Mouse (Mus musculus): ENCODE results near the gene Hnrnpab. TPM values are rescaled to one million over a fixed set of nuclear protein-coding genes. Genes with fewer than 3 reads are reported as not detected.

The Hnrnpab gene
- total and polyA plus RNA-seq, 3 experiments = 184 to 1,104 (median 894) TPM

- TF ChIP-seq TBP (IDR thresholded peaks at IDR 0.05; ENCODE audit: low read depth, low read length) (0 out of 2 replicates have a peak, but pooled peaks have one; percentile 24), USF1 (IDR thresholded peaks at IDR 0.05; ENCODE audit: low read depth, low read length) (peak; percentile 80), E2F4 (IDR thresholded peaks at IDR 0.05; ENCODE audit: borderline replicate concordance, low read depth, low read length) (no peak), ZNF384 (IDR thresholded peaks at IDR 0.05; ENCODE audit: low read depth, low read length) (peak; percentile 94)
- H3K9ac ChIP-seq (ENCODE audit: control insufficient read depth, low read depth, low read length, poor library complexity, severe bottlenecking) = no peak overlapping the region
- no peaks in the 10 kb centered on the region for H3K79me2 ChIP-seq (ENCODE audit: control insufficient read depth, insufficient read depth, low read length, poor library complexity)
- no peak overlapping the region for H3K4me3 ChIP-seq (ENCODE audit: control insufficient read depth in 1 of 2, insufficient read depth in 1 of 2, low read depth in 2 of 2, low read length in 2 of 2)
- H3K36me3 ChIP-seq (ENCODE audit: control insufficient read depth in 1 of 2, insufficient read depth in 2 of 2, low read length in 2 of 2) = no peaks in the 10 kb centered on the region
- peaks cover 1 to 5% of the 10 kb centered on the region in 2 experiments; a peak in 2 of 4 replicates for H3K27me3 ChIP-seq (ENCODE audit: control insufficient read depth in 1 of 2, insufficient read depth in 2 of 2, low read length in 2 of 2)
- H3K9me3 ChIP-seq (replicated peaks; ENCODE audit: insufficient read depth, low read length) = no peaks in the 10 kb centered on the region
- peaks cover 0 to 2% of the 10 kb centered on the region in 2 experiments; a peak in 1 of 4 replicates for H3K4me1 ChIP-seq (ENCODE audit: control insufficient read depth in 1 of 2, insufficient read depth in 2 of 2, low read length in 2 of 2)
- no peak overlapping the region for H3K27ac ChIP-seq (ENCODE audit: control insufficient read depth, low read depth, low read length)
- peak; percentile 56 for DNase-seq (ENCODE audit: low read depth, low spot score)
Measured at GRCm38 (mm10) chr11:51565062-51565461, 41.6 kb downstream of the Hnrnpab start.

GRCm38 (mm10) chr11:51563276-51563675 is 43.4 kb downstream of the Hnrnpab start:
- no peak overlapping the region for H3K9ac ChIP-seq (ENCODE audit: control insufficient read depth, low read depth, low read length, poor library complexity, severe bottlenecking)
- TF ChIP-seq RCOR1 (IDR thresholded peaks at IDR 0.05; ENCODE audit: low read depth, low read length) (no peak), BHLHE40 (IDR thresholded peaks at IDR 0.05; ENCODE audit: borderline replicate concordance, low read depth, low read length) (no peak), MAZ (IDR thresholded peaks at IDR 0.05; ENCODE audit: low read depth, low read length) (no peak), ZMIZ1 (IDR thresholded peaks at IDR 0.05; ENCODE audit: low read depth, low read length) (no peak), CHD1 (IDR thresholded peaks at IDR 0.05; ENCODE audit: low read depth, low read length) (no peak), POLR2AphosphoS2 (IDR thresholded peaks at IDR 0.05; ENCODE audit: low read length) (no peak)
- H3K27me3 ChIP-seq (ENCODE audit: control insufficient read depth in 1 of 2, insufficient read depth in 2 of 2, low read length in 2 of 2) = peaks cover 0 to 1% of the 10 kb centered on the region in 2 experiments; a peak in 2 of 4 replicates
- DNase-seq (ENCODE audit: low read depth, low spot score) = no peak
- no peaks in the 10 kb centered on the region for H3K9me3 ChIP-seq (replicated peaks; ENCODE audit: insufficient read depth, low read length)
- peaks cover 0 to 2% of the 10 kb centered on the region in 2 experiments; a peak in 1 of 4 replicates for H3K4me1 ChIP-seq (ENCODE audit: control insufficient read depth in 1 of 2, insufficient read depth in 2 of 2, low read length in 2 of 2)
- H3K27ac ChIP-seq (ENCODE audit: control insufficient read depth, low read depth, low read length) = no peak overlapping the region
- no peaks in the 10 kb centered on the region for H3K36me3 ChIP-seq (ENCODE audit: control insufficient read depth in 1 of 2, insufficient read depth in 2 of 2, low read length in 2 of 2)
- no peak overlapping the region for H3K4me3 ChIP-seq (ENCODE audit: control insufficient read depth in 1 of 2, insufficient read depth in 1 of 2, low read depth in 2 of 2, low read length in 2 of 2)
- H3K79me2 ChIP-seq (ENCODE audit: control insufficient read depth, insufficient read depth, low read length, poor library complexity) = no peaks in the 10 kb centered on the region

- H3K4me3 ChIP-seq (ENCODE audit: control insufficient read depth in 1 of 2, insufficient read depth in 1 of 2, low read depth in 2 of 2, low read length in 2 of 2) = no peak overlapping the region
- H3K9ac ChIP-seq (ENCODE audit: control insufficient read depth, low read depth, low read length, poor library complexity, severe bottlenecking) = no peak overlapping the region
- DNase-seq (ENCODE audit: low read depth, low spot score) = peak; percentile 39
- peaks cover 0 to 18% of the 10 kb centered on the region in 2 experiments for H3K4me1 ChIP-seq (ENCODE audit: control insufficient read depth in 1 of 2, insufficient read depth in 2 of 2, low read length in 2 of 2)
- H3K27ac ChIP-seq (ENCODE audit: control insufficient read depth, low read depth, low read length) = no peak overlapping the region
- H3K27me3 ChIP-seq (ENCODE audit: control insufficient read depth in 1 of 2, insufficient read depth in 2 of 2, low read length in 2 of 2) = no peaks in the 10 kb centered on the region
- H3K36me3 ChIP-seq (ENCODE audit: control insufficient read depth in 1 of 2, insufficient read depth in 2 of 2, low read length in 2 of 2) = peaks cover 0 to 8% of the 10 kb centered on the region in 2 experiments; a peak in 1 of 4 replicates
- no peaks in the 10 kb centered on the region for H3K79me2 ChIP-seq (ENCODE audit: control insufficient read depth, insufficient read depth, low read length, poor library complexity)
- no peaks in the 10 kb centered on the region for H3K9me3 ChIP-seq (replicated peaks; ENCODE audit: insufficient read depth, low read length)
- no peak for TF ChIP-seq RAD21 (IDR thresholded peaks at IDR 0.05; ENCODE audit: low read depth, low read length)
- TF ChIP-seq TAL1 (IDR thresholded peaks at IDR 0.05; ENCODE audit: low read length) = no peak
- no peak for TF ChIP-seq BHLHE40 (IDR thresholded peaks at IDR 0.05; ENCODE audit: borderline replicate concordance, low read depth, low read length)
- TF ChIP-seq NELFE (IDR thresholded peaks at IDR 0.05; ENCODE audit: low read depth, low read length) = no peak
- peak; percentile 54 for TF ChIP-seq ELF1 (IDR thresholded peaks at IDR 0.05; ENCODE audit: low read depth, low read length)
- no peak for TF ChIP-seq MYB (IDR thresholded peaks at IDR 0.05; ENCODE audit: low read depth, low read length)
- TF ChIP-seq USF1 (IDR thresholded peaks at IDR 0.05; ENCODE audit: low read depth, low read length) = no peak
- TF ChIP-seq UBTF (IDR thresholded peaks at IDR 0.05; ENCODE audit: borderline replicate concordance, insufficient read depth, low read depth, low read length) = no peak
- no peak for TF ChIP-seq RCOR1 (IDR thresholded peaks at IDR 0.05; ENCODE audit: low read depth, low read length)
- TF ChIP-seq NRF1 (IDR thresholded peaks at IDR 0.05; ENCODE audit: insufficient read depth, low read depth, low read length, poor library complexity, severe bottlenecking) = no peak
- no peak for TF ChIP-seq ZKSCAN1 (IDR thresholded peaks at IDR 0.05; ENCODE audit: low read depth, low read length)
- no peak for TF ChIP-seq SMC3 (IDR thresholded peaks at IDR 0.05; ENCODE audit: low read depth, low read length)
- no peak for TF ChIP-seq USF2 (IDR thresholded peaks at IDR 0.05; ENCODE audit: borderline replicate concordance in 1 of 2, insufficient read depth in 1 of 2, low read depth in 1 of 2, low read length in 2 of 2)
- peak; percentile 63; the same call in 1 of the 2 replicates for TF ChIP-seq SIN3A (IDR thresholded peaks at IDR 0.05; ENCODE audit: low read length)
- TF ChIP-seq CHD1 (IDR thresholded peaks at IDR 0.05; ENCODE audit: low read depth, low read length) = no peak
- no peak for TF ChIP-seq TBP (IDR thresholded peaks at IDR 0.05; ENCODE audit: low read depth, low read length)
- TF ChIP-seq GABPA (IDR thresholded peaks at IDR 0.05; ENCODE audit: low read depth, low read length) = no peak
- TF ChIP-seq GATA1 (IDR thresholded peaks at IDR 0.05; ENCODE audit: low read depth, low read length) = peak; percentile 77
- peak; percentile 66; the same call in 1 of the 2 replicates for TF ChIP-seq TCF12 (IDR thresholded peaks at IDR 0.05; ENCODE audit: low read depth, low read length)
- no peak for TF ChIP-seq MAX (IDR thresholded peaks at IDR 0.05; ENCODE audit: low read length)
Measured at GRCm38 (mm10) chr11:51555066-51555465, 51.6 kb downstream of the Hnrnpab start.

All from MEL (cell line).